Mouse (Mus musculus) MEL-GATA-1-ER (cell line): ENCODE data around the gene Cd79b.
A peak's percentile ranks its signal among the peaks of the same experiment; 100 is the strongest.

Experiments used
- DNase-seq: peaks from one replicate; pipeline ENCODE4 v3.0.0-alpha.2; 2012; ENCODE audit warnings: low read depth; ENCODE audit errors: extremely low read depth

Cd79b gene

DNA sequence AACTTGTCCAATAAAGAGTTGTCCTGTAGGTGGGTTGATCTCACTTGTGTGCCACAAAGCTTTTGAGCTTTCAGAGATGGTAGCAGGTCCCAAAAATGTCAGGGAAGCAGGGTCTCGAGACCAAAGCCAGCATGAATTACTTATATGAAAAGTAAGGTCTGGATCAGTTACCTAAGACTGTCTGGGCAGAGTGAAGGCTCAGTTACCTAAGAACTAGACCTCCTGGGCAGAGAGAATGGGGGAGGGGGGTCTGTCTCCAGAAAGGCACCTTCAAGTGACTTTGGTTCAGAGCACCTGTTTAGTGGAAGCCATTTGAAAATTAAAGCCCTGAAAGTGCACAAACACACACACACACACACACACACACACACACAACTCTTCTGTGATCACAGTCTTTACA, 40.2 kb downstream of the Cd79b start:
- no peak for DNase-seq

DNA sequence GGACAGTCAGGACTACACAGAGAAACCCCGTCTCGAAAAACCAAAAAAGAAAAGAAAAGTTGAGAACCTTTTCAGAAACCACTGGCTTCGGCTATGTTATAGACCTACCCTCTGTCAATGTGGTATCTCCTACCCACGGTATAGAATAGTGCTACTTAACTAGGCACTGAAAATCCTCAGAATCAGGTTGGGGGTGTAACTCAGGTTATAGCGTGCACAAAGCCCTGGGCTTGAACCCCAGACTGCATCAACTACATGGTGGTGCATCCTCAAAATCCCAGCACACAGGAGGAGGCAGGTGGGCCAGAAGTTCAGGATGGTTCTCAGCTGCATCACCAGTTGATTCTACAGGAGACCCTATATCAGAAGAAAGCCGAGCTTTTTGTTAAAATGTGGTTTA, 40.8 kb downstream of the Cd79b start:
- no peak for DNase-seq

DNA sequence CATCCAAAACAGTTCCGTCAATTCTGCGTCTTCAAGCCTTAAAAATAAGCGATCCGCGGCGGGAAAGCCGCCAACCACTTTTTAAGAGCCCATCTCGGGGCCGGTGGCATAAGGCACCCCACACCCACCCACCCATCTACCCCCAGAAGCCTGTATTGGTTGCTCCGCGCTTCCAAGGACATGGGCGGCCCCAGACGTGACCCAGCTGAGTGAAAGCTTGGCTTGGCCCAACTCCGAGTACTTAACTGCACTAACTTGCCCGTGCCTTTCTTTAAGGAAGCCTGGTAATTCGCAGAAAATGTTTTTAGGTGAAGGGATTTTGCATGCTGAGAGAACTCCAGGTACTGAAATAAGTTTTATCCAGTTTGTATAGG, 41.3 kb downstream of the Cd79b start:
- no peak for DNase-seq

DNA sequence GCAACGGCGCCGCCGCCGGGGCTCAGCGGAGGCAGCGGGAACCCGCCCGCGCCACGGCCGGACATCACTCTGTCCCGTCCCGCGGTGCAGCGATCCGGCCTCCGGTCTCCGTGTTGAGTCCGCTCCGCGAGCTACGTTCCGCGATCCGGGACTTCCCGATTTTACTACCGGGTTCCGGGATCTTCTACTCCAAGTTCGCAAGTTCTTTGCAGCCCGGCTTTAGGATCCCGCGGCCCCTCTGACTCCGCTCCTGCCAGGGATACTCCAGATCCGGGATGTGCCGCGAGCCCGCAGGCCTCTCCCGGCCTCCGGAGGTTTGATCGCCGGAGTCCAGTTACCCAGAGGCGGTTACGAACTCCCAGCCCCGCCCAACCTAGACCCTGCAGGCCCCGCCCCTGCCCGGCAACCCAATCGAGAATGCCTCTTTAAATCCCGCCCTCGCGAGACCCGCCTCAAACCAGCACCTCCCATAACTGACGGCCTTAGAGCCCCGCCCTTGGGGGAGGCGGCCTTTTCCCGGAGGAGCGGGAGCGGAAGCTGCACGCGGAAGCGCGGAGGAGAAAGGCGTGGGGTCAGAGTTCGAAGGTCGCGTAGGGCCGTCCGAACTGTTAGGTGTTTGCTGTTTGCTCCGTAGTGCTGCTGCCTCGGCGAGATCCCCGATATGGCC, 41.8 kb downstream of the Cd79b start, which contains the start of gene Smarcd2:
Gene Smarcd2 (minus strand): TSS at position 329 of the 667 bp plus-strand sequence.
- peak; percentile 92 for DNase-seq

DNA sequence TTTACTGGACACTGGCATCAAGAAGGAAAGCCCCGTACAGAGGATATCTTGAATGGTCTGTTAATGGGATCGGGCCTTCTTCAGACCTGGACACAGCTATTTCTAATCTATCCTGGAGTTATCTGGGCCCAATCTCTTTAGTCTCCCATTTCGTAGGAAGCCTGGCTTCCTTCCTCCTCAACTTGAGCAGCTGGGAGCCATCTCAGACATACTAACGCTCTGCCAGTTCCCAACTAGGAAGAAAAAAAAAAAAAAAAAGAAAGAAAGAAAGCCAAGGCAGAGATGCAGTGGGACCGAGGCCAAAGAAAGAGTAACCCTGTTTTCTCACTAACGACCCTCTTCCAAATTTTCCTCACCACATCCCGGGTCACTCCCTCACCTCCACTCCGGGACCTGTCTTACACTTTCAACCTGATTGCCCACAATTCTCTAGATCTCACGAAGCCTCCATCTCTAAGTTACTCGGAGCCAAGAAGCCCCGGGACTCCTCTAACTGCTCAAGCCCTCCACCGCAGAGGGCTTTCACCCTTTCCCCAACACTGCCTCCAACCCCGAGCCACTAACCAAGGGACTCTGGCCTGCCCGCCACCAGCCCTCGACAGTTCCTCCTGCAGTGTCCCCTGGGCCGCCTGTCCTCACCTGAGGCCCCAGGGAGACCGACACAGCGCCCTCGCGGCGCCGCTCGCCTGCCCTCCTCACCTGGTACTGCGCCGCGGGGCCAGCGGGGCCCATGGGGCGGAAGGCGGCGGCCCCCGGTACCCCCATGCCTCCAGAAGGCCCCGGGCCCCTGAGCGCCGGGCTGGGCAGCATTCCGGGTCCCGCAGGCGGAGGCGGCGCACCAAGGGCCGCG, 42.5 kb downstream of the Cd79b start:
- no peak for DNase-seq

DNA sequence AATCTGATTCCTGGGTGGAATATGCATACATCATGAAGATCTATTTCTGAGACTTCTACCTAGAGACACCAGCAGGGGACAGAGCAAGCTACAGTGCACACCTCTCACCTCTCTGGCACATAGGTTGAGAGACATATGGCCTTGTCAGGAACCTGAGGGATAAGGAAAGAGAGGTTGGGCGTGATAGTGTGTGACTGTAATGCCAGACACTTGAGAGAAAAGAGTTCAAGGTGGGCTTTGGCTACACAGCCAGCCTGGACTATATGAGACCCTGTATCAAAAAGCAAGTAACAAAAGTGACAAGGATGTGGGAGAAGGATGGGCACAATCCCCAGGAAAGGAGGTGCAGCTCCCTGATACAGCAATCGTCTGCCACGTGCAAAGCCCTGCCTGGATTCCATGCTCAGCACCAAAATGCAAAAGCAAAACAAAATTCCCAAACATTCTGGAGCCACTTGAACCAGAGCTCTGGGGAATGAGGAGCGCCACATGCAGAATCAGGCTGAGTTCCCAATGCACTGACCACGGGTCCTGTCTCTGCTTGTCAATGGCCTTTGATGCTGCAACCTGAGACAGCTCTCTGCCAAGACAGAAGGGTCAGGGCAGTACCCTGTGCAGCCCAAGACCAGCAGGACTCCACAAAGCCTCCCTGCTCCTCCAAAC, 43.3 kb downstream of the Cd79b start:
- DNase-seq = no peak

DNA sequence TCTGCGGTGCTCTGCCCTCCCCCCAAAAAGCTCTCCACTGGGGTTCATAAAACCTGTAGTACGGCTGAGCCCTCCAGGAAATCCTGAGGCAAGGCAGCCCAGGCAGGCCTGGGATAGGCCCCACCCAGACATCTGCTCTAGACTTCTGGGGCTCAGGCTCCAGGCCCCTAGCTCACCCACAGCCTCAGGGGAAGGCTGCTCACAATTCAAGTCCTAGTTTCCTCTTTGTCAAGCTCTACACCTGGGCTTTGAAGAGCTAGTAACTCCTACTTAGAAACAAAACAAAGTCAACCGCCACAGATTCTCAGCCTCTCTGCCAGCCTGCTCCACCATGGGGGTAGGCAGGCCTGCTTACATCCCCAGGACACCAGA, 45.5 kb downstream of the Cd79b start:
- DNase-seq = no peak

DNA sequence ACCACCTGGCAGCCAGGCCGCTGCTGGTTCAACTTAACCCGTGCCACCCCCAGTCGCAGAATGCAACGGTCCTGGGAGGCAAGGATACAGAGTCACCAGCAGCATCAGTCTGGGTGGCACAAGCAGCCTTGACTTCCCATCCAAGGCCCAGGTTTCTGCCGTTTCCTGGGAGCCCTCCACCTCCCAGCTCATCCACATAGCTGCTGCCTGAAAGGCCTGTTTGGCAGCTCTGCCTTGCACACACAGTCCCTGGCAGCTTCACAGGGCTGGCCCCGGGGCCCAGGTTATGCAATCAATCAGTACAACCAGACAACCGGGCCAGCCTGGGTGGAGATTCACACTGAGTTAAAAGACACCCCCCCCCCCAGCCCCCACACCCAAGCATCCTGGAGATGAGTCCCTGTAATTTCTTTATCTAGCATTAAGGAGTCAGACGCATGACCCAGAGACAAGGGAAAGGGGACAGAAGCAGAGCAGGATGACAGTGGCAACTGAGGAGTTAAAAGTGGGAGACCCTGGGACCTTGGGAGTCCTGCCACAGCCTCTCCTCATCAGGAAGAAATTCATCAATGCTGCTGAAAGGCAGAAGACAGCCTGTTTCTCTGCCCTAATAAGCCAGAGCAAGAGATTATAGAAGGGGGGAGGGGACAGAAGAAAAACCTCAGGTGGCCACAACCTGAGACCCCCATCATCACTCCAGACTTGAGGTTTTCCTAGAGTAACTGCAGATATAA, 46.1 kb downstream of the Cd79b start:
- DNase-seq = no peak

DNA sequence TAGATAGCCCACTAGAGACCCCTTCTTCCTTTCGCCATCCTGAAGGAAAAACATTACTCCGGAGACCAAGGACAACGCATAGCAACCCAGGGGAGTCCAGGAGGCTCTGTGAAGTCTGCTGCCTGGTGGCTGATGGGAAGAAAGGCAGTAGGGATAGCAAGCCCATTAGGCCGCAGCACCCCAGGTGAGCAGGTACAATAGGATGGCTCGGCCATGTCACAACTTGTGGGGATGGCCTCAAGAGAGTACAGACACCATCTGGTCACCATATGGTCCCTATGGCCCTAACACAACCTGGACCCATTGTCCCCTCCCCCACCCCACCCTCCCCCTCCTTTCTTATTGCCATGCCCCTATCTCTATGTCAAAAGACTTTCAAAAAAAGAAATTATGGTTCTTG, 46.7 kb downstream of the Cd79b start:
- no peak for DNase-seq

DNA sequence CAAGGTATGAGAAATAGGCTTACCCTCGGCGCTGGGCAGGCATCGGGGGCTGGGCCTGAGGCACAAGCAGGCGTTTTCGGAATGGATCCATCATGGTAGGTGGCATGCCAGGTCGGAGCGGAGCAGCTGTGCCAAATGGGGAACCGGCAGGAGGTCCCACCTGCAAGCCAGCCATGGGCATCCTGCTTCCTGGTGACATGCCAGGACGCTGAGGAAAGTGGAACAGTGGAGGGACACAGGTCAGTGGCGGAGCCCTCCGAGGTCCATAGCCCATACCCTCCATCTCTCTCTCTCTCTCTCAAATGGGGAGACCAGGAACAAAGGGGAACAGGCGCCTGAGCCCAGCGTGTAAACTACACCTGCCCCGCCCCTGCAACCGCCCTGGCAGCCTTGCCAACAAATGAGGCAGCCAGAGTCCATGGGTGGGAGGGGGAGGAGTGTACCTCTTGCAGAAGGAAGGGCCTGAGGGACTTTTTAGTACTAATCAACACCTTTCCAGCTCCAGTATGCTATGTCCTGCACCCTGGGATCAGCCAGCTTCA, 47.2 kb downstream of the Cd79b start:
- DNase-seq = no peak

DNA sequence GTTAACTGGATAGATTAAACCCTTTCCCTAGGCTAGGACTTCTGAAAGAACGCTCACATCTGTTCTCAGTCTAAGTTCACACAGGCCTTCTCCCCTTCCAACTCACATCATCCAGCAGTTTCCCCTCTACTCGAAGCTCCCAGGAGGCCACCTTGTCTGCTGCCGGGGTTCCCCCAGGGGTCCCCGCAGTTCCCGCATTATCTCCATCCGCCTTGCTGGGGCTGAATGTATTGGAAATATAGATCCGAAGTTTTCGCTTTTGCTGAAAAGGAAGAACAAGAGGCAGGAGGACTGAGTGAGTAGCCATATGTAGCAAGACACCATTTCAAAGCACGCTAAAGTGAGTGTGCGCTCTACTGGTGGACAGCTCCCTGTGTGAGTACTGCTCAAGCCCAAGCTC, 48.1 kb downstream of the Cd79b start:
- no peak for DNase-seq

DNA sequence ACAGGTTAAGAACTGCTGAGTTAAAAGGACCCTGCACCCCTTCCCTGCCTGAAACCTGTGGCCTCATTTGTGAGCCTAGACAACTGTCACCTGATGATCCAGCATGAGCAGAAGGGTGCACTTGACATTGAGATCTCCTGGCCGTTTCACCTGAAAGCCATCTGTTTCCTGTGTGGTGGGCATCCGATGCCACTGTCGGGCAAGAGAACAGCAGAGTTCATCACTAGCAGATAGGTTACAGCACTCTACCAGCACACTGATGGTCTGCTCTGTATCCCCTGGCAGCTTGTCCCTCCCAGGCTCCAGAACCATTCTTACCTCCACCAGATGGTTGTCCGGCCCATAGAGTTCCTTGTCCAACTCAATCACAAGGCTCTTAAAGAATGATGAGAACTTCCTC, 49.0 kb downstream of the Cd79b start:
- no peak for DNase-seq

DNA sequence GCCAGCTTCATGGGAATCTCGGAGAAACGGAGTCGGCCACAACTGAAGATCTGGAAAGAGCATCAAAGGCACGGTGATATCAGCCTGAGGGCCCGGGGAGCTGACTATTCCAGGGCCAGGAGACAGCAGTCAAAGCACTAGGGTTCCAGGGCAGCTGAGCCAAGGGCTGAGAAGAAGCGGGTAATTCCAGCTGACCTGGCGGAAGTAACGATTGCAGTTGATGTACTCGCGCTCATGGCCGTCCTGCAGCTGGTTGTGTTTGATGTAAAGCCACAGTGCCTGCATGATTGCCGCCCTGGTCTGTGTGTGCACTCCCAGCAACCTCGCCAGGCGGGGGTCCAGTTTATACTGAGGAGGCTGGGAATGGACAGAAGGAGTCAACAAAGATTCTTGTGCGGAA, 49.6 kb downstream of the Cd79b start:
- DNase-seq = no peak

DNA sequence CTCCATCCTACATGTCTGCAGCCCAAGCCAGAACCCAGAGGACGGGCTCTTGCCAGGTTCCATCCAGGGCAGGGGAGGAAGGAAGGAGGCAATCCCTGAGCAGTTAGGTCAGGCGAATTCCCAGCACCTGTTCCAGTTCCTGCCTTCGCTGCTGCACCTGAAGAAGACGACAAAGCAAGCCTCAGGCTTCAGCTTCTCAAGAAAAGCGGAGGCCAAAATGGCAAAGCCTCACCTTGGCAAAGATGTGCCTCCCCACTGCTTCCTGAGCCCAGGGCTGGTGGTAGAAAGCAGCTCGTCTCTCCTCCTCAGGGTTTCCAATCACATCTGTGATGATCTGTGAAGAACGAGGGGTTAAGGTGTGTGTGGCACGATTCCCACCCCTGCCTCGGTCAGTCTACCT, 50.6 kb downstream of the Cd79b start:
- no peak for DNase-seq
